Mouse (Mus musculus): Measurements from ENCODE around the gene D630003M21Rik.

The D630003M21Rik gene

GRCm38 (mm10) chr2:158236698-158237097, 7.7 kb upstream of the D630003M21Rik start:
- no peak for DNase-seq (ENCODE audit: low spot score)

GRCm38 (mm10) chr2:158233106-158233505, 4.1 kb upstream of the D630003M21Rik start:
- no peak for DNase-seq (ENCODE audit: low spot score)

GRCm38 (mm10) chr2:158232414-158232813, 3.4 kb upstream of the D630003M21Rik start:
- no peak for DNase-seq (ENCODE audit: low spot score)

GRCm38 (mm10) chr2:158231071-158231470, 2.0 kb upstream of the D630003M21Rik start:
- DNase-seq (ENCODE audit: low spot score), result no peak

GRCm38 (mm10) chr2:158230617-158231016, 1.6 kb upstream of the D630003M21Rik start:
- no peak for DNase-seq (ENCODE audit: low spot score)

GRCm38 (mm10) chr2:158229503-158229892, 476 bp upstream of the D630003M21Rik start:
- no peak for DNase-seq (ENCODE audit: low spot score)

- DNase-seq (ENCODE audit: low spot score), result peak; percentile 24
These were observed 3.7 kb downstream of the D630003M21Rik start for GRCm38 (mm10) chr2:158225301-158225700.

- DNase-seq (ENCODE audit: low spot score), result no peak
These were observed 5.5 kb downstream of the D630003M21Rik start for GRCm38 (mm10) chr2:158223497-158223896.

- no peak for DNase-seq (ENCODE audit: low spot score)
These were observed 6.4 kb downstream of the D630003M21Rik start for GRCm38 (mm10) chr2:158222664-158223063.

GRCm38 (mm10) chr2:158221446-158222084, 7.5 kb downstream of the D630003M21Rik start:
- no peak for DNase-seq (ENCODE audit: low spot score)

GRCm38 (mm10) chr2:158219562-158219961, 9.5 kb downstream of the D630003M21Rik start:
- DNase-seq (ENCODE audit: low spot score), result no peak

GRCm38 (mm10) chr2:158216510-158216909, 12.5 kb downstream of the D630003M21Rik start:
- no peak for DNase-seq (ENCODE audit: low spot score)

- peak; percentile 31 for DNase-seq (ENCODE audit: low spot score)
These were observed 13.5 kb downstream of the D630003M21Rik start for GRCm38 (mm10) chr2:158215283-158216117.

- no peak for DNase-seq (ENCODE audit: low spot score)
These were observed 17.1 kb downstream of the D630003M21Rik start for GRCm38 (mm10) chr2:158211764-158212471.

GRCm38 (mm10) chr2:158210958-158211357, 18.1 kb downstream of the D630003M21Rik start:
- no peak for DNase-seq (ENCODE audit: low spot score)

- DNase-seq (ENCODE audit: low spot score), result no peak
These were observed 18.5 kb downstream of the D630003M21Rik start for GRCm38 (mm10) chr2:158210503-158210902.

- no peak for DNase-seq (ENCODE audit: low spot score)
These were observed 19.2 kb downstream of the D630003M21Rik start for GRCm38 (mm10) chr2:158209776-158210175.

- no peak for DNase-seq (ENCODE audit: low spot score)
These were observed 21.2 kb downstream of the D630003M21Rik start for GRCm38 (mm10) chr2:158207848-158208247.

- DNase-seq (ENCODE audit: low spot score), result peak; percentile 32
These were observed 24.9 kb downstream of the D630003M21Rik start for GRCm38 (mm10) chr2:158204114-158204513.

- DNase-seq (ENCODE audit: low spot score), result no peak
These were observed 25.3 kb downstream of the D630003M21Rik start for GRCm38 (mm10) chr2:158203686-158204085.

GRCm38 (mm10) chr2:158199281-158199680, 29.7 kb downstream of the D630003M21Rik start:
- no peak for DNase-seq (ENCODE audit: low spot score)

- DNase-seq (ENCODE audit: low spot score), result no peak
These were observed 30.2 kb downstream of the D630003M21Rik start for GRCm38 (mm10) chr2:158198861-158199260.

GRCm38 (mm10) chr2:158197971-158198370, 31.1 kb downstream of the D630003M21Rik start:
- DNase-seq (ENCODE audit: low spot score), result no peak

All from ovary, adult 18-20 months (tissue).